Mouse (Mus musculus) cerebellum, postnatal 25 days (tissue): Measurements from ENCODE around the gene Eras.
A peak's percentile ranks its signal among the peaks of the same experiment; 100 is the strongest.
"Not testable (repeated sequence)": the region's sequence is repeated elsewhere in the genome, so short reads cannot be mapped to it uniquely, and the experiment has no call there.

Source experiments
- DNase-seq, 2 experiments: peaks; one replicate each; pipeline ENCODE4 v3.0.0; 2021; ENCODE audit warnings: mixed read lengths in 2 of 2

The Eras gene

GRCm38 (mm10) chrX:7928270-7928790 is at the start of gene Eras:
Gene Eras, minus strand, starts transcription at chrX:7928607.
- DNase-seq: no peak

GRCm38 (mm10) chrX:7977892-7978291 is 49.5 kb upstream of the Eras start, which contains the start of gene Gata1:
Gene Gata1, minus strand, starts transcription at chrX:7978071.
- DNase-seq: no peak

- DNase-seq: no peak
Measured at GRCm38 (mm10) chrX:7971292-7971691, 42.9 kb upstream of the Eras start.

- DNase-seq: no peak
Measured at GRCm38 (mm10) chrX:7968899-7969298, 40.5 kb upstream of the Eras start.

- no peak for DNase-seq
Measured at GRCm38 (mm10) chrX:7968226-7968625, 39.8 kb upstream of the Eras start.

- DNase-seq: no peak
Measured at GRCm38 (mm10) chrX:7967596-7968201, 39.3 kb upstream of the Eras start.

GRCm38 (mm10) chrX:7966161-7966560 is 37.8 kb upstream of the Eras start:
- no peak for DNase-seq

- no peak for DNase-seq
Measured at GRCm38 (mm10) chrX:7963829-7964626, 35.6 kb upstream of the Eras start.

GRCm38 (mm10) chrX:7958868-7959267 is 30.5 kb upstream of the Eras start:
- DNase-seq: no peak

- DNase-seq: no peak
Measured at GRCm38 (mm10) chrX:7950091-7950490, 21.7 kb upstream of the Eras start.

GRCm38 (mm10) chrX:7947900-7948492 is 19.6 kb upstream of the Eras start:
- DNase-seq: peak; percentile 89 to 91

GRCm38 (mm10) chrX:7947108-7947899 is 18.9 kb upstream of the Eras start, which contains the start of gene Hdac6:
Gene Hdac6, minus strand, starts transcription at chrX:7947889.
- peak; percentile 15 to 45 for DNase-seq

GRCm38 (mm10) chrX:7945618-7946017 is 17.2 kb upstream of the Eras start:
- DNase-seq: no peak

- DNase-seq: no peak
Measured at GRCm38 (mm10) chrX:7937667-7938066, 9.3 kb upstream of the Eras start.

GRCm38 (mm10) chrX:7936874-7937273 is 8.5 kb upstream of the Eras start:
- DNase-seq: peak in 1 of 2 experiments; percentile 19

- DNase-seq: no peak
Measured at GRCm38 (mm10) chrX:7927116-7927515, 1.3 kb downstream of the Eras start.

- no peak for DNase-seq
Measured at GRCm38 (mm10) chrX:7926266-7926665, 2.1 kb downstream of the Eras start.

GRCm38 (mm10) chrX:7922032-7922431 is 6.4 kb downstream of the Eras start:
- peak; percentile 42 to 63 for DNase-seq

- DNase-seq: peak; percentile 71 to 82
Measured at GRCm38 (mm10) chrX:7919601-7920383, 8.6 kb downstream of the Eras start, which contains the start of gene Pcsk1n. Gene Pcsk1n, plus strand, starts transcription at chrX:7919822.

- not testable (repeated sequence) for DNase-seq
Measured at GRCm38 (mm10) chrX:7917960-7918359, 10.4 kb downstream of the Eras start.

- peak; percentile 47 to 55 for DNase-seq
Measured at GRCm38 (mm10) chrX:7915669-7916068, 12.7 kb downstream of the Eras start.

- no peak for DNase-seq
Measured at GRCm38 (mm10) chrX:7910473-7910872, 17.9 kb downstream of the Eras start.
